Mouse (Mus musculus): ENCODE measurements around the gene Ccna2. TPM values are rescaled to one million over a fixed set of nuclear protein-coding genes. Genes with fewer than 3 reads are reported as not detected.

Gene Ccna2
- polyA plus RNA-seq, 2 experiments = 112 to 156 TPM

- WGBS = 87% methylated on average over 3 of the region's 3 CpGs
- Histone ChIP-seq H3K27me3 (ENCODE audit: control insufficient read depth, insufficient read depth, low read length) (no peaks in the 10 kb centered on the region), H3K4me2 (replicated peaks; ENCODE audit: low read depth, low read length, severe bottlenecking) (no peak overlapping the region), H3K4me1 (ENCODE audit: control insufficient read depth, insufficient read depth, low read length) (no peaks in the 10 kb centered on the region), H3K27ac (replicated peaks; ENCODE audit: low read depth, low read length) (no peak overlapping the region), H3K36me3 (ENCODE audit: control insufficient read depth, insufficient read depth, low read length) (peaks cover 85% of the 10 kb centered on the region), H3K9me3 (ENCODE audit: control insufficient read depth, low read length) (no peaks in the 10 kb centered on the region), H3K4me3 (replicated peaks; ENCODE audit: low read length) (no peak overlapping the region), H3K9ac (ENCODE audit: low read depth, low read length, severe bottlenecking) (no peak overlapping the region)
- DNase-seq (ENCODE audit: low spot score) (no peak), ATAC-seq (ENCODE audit: low FRiP score, low read depth) (no peak)
- no peak for TF ChIP-seq POLR2A (IDR thresholded peaks at IDR 0.05; ENCODE audit: borderline replicate concordance, extremely low read depth, insufficient read depth, insufficient read length)
Measured at GRCm38 (mm10) chr3:36563666-36564065, 8.3 kb downstream of the Ccna2 start.

- no peak overlapping the region for H3K4me3 ChIP-seq (replicated peaks; ENCODE audit: low read length)
- no peaks in the 10 kb centered on the region for H3K9me3 ChIP-seq (ENCODE audit: control insufficient read depth, low read length)
- H3K27ac ChIP-seq (replicated peaks; ENCODE audit: low read depth, low read length) = no peak overlapping the region
- DNase-seq (ENCODE audit: low spot score) = no peak
- H3K36me3 ChIP-seq (ENCODE audit: control insufficient read depth, insufficient read depth, low read length) = peaks cover 86% of the 10 kb centered on the region
- 79% methylated on average over 4 of the region's 4 CpGs for whole genome bisulfite sequencing
- H3K4me1 ChIP-seq (ENCODE audit: control insufficient read depth, insufficient read depth, low read length) = no peaks in the 10 kb centered on the region
- H3K9ac ChIP-seq (ENCODE audit: low read depth, low read length, severe bottlenecking) = no peak overlapping the region
- ATAC-seq (ENCODE audit: low FRiP score, low read depth) = no peak
- H3K4me2 ChIP-seq (replicated peaks; ENCODE audit: low read depth, low read length, severe bottlenecking) = no peak overlapping the region
- TF ChIP-seq POLR2A (IDR thresholded peaks at IDR 0.05; ENCODE audit: borderline replicate concordance, extremely low read depth, insufficient read depth, insufficient read length) = no peak
- H3K27me3 ChIP-seq (ENCODE audit: control insufficient read depth, insufficient read depth, low read length) = no peaks in the 10 kb centered on the region
Measured at GRCm38 (mm10) chr3:36559606-36560005, 12.3 kb downstream of the Ccna2 start.

DNA sequence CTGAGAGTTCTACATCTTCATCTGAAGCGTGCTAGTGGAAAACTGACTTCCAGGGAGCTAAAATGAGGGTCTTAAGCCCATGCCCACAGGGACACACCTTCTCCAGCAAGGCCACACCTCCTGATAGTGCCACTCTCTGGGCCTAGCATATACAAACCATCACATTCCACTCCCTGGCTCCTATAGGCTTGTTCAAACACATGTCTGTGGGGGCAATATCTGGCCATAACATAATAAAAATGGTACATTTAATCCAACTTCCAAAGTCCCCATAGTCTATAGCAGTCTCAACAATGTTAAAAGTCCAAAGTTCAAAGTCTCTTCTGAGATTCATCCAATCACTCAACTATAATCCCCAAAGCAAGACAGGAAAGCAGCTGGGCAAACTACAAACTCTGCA lies 14.3 kb downstream of the Ccna2 start:
- Histone ChIP-seq H3K9me3 (ENCODE audit: control insufficient read depth, low read length) (no peaks in the 10 kb centered on the region), H3K4me3 (replicated peaks; ENCODE audit: low read length) (no peak overlapping the region), H3K9ac (ENCODE audit: low read depth, low read length, severe bottlenecking) (no peak overlapping the region), H3K36me3 (ENCODE audit: control insufficient read depth, insufficient read depth, low read length) (peaks cover 72% of the 10 kb centered on the region), H3K4me2 (replicated peaks; ENCODE audit: low read depth, low read length, severe bottlenecking) (no peak overlapping the region), H3K27ac (replicated peaks; ENCODE audit: low read depth, low read length) (no peak overlapping the region), H3K4me1 (ENCODE audit: control insufficient read depth, insufficient read depth, low read length) (no peaks in the 10 kb centered on the region), H3K27me3 (ENCODE audit: control insufficient read depth, insufficient read depth, low read length) (no peaks in the 10 kb centered on the region)
- ATAC-seq (ENCODE audit: low FRiP score, low read depth) = no peak
- TF ChIP-seq POLR2A (IDR thresholded peaks at IDR 0.05; ENCODE audit: borderline replicate concordance, extremely low read depth, insufficient read depth, insufficient read length) = no peak
- WGBS = 92% methylated on average over 1 of the region's 1 CpGs
- no peak for DNase-seq (ENCODE audit: low spot score)

- WGBS = under 1% methylated on average over 39 of the region's 39 CpGs
- ATAC-seq (ENCODE audit: low FRiP score, low read depth) = peak; percentile 90
- H3K9ac ChIP-seq (ENCODE audit: low read depth, low read length, severe bottlenecking) = peak within 1 kb of the TSS; percentile 57
- no peaks in the 10 kb centered on the region for H3K27me3 ChIP-seq (ENCODE audit: control insufficient read depth, insufficient read depth, low read length)
- peaks cover 6% of the 10 kb centered on the region; the same call in 1 of the 2 replicates for H3K4me1 ChIP-seq (ENCODE audit: control insufficient read depth, insufficient read depth, low read length)
- H3K9me3 ChIP-seq (ENCODE audit: control insufficient read depth, low read length) = no peaks in the 10 kb centered on the region
- TF ChIP-seq POLR2A (IDR thresholded peaks at IDR 0.05; ENCODE audit: borderline replicate concordance, extremely low read depth, insufficient read depth, insufficient read length) = peak; percentile 58; the same call in 1 of the 2 replicates
- peak within 1 kb of the TSS; percentile 77 for H3K4me2 ChIP-seq (replicated peaks; ENCODE audit: low read depth, low read length, severe bottlenecking)
- H3K36me3 ChIP-seq (ENCODE audit: control insufficient read depth, insufficient read depth, low read length) = peaks cover 33% of the 10 kb centered on the region
- H3K27ac ChIP-seq (replicated peaks; ENCODE audit: low read depth, low read length) = peak within 1 kb of the TSS; percentile 16; the same call in 1 of the 2 replicates
- H3K4me3 ChIP-seq (replicated peaks; ENCODE audit: low read length) = peak within 1 kb of the TSS; percentile 67
- DNase-seq (ENCODE audit: low spot score) = peak; percentile 82
Measured at GRCm38 (mm10) chr3:36552406-36553047, 19.4 kb downstream of the Ccna2 start, which contains the start of gene Exosc9. TSS of gene Exosc9 (plus strand) at chr3:36552606.

- Histone ChIP-seq H3K9me3 (ENCODE audit: control insufficient read depth, low read length) (no peaks in the 10 kb centered on the region), H3K27ac (replicated peaks; ENCODE audit: low read depth, low read length) (no peak overlapping the region), H3K27me3 (ENCODE audit: control insufficient read depth, insufficient read depth, low read length) (no peaks in the 10 kb centered on the region), H3K36me3 (ENCODE audit: control insufficient read depth, insufficient read depth, low read length) (peaks cover 27% of the 10 kb centered on the region), H3K4me1 (ENCODE audit: control insufficient read depth, insufficient read depth, low read length) (peaks cover 6% of the 10 kb centered on the region; the same call in 1 of the 2 replicates), H3K4me2 (replicated peaks; ENCODE audit: low read depth, low read length, severe bottlenecking) (peak overlapping the region; percentile 77), H3K9ac (ENCODE audit: low read depth, low read length, severe bottlenecking) (peak overlapping the region; percentile 57), H3K4me3 (replicated peaks; ENCODE audit: low read length) (peak overlapping the region; percentile 67)
- WGBS = 19% methylated on average over 12 of the region's 12 CpGs
- DNase-seq (ENCODE audit: low spot score) (no peak), ATAC-seq (ENCODE audit: low FRiP score, low read depth) (peak; percentile 35)
- no peak for TF ChIP-seq POLR2A (IDR thresholded peaks at IDR 0.05; ENCODE audit: borderline replicate concordance, extremely low read depth, insufficient read depth, insufficient read length)
Measured at GRCm38 (mm10) chr3:36551851-36552384, 20.0 kb downstream of the Ccna2 start.

All from limb, embryonic 14.5 days (tissue).